Mouse (Mus musculus): ENCODE measurements around the gene Pigv. TPM values are rescaled to one million over a fixed set of nuclear protein-coding genes. Genes with fewer than 3 reads are reported as not detected.
A peak's percentile ranks its signal among the peaks of the same experiment; 100 is the strongest.

The Pigv gene
- 1 to 10 TPM; 6.2 TPM for total RNA-seq (2021)
- long read RNA-seq, experiment 1, partial matches to known transcripts = 1 of 7 reads
- long read RNA-seq, experiment 1, other reads (novel, unspliced or antisense) = 0 of 7 reads
- long read RNA-seq, experiment 2, partial matches to known transcripts = 1 of 8 reads
- long read RNA-seq, experiment 2, other reads (novel, unspliced or antisense) = 0 of 8 reads

DNA sequence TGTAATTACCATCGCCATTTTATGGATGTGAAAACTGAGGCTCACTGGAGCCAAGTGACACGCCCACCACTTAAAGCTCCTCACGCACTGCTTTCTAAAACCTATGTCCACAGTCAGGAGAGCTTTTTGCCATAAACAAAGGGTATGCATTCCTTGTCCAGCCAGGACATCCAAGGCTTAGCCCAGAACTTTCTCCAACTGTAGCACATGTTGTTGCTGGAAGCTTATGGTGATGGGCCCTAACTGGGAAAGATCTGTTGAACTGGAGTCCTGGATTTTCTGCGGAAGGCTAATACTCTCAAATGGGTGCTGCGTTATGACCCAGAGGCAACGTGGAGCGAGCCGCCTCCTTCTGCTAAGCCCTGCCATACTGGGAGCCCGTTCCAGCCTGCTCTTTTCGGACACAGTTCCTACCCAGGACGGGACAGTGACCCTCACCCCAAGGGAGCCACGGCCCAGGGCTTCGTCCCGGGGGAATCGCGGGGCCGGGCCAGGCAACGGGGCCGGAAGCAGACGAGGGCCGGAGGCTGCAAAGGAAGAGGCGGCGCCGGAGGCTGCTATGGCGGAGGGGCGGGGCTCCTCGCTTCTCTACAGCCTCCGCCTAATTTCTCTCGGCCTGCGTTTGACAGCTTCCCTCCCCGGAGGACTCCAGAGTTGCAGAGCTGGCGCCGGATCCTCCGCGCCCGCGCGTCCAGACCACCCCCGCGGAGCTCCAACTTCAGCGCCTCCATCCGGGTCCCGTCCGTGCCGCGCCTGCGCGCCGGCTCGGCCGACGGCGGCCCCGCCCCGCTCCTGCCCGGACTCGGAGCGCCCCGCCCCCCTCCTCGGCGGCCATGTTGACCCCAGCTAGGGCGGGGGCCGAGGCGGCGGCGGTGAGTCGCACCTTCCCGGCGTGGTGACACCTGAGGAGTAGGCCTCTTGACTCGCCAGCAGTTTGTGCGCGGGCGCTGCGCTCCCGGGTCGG lies at the start of gene Pigv:
Gene Pigv, minus strand, starts transcription at position 767 of the 964 bp plus-strand sequence.
- peak; percentile 92 to 94 for DNase-seq (ENCODE audit: low spot score in 2 of 2)
- intact Hi-C loops (cut with DNase I) = loop anchor here (1.0 to 2.0 kb wide), 3 partner anchors 82 to 157 kb away; no protein-coding TSS in a partner anchor

DNA sequence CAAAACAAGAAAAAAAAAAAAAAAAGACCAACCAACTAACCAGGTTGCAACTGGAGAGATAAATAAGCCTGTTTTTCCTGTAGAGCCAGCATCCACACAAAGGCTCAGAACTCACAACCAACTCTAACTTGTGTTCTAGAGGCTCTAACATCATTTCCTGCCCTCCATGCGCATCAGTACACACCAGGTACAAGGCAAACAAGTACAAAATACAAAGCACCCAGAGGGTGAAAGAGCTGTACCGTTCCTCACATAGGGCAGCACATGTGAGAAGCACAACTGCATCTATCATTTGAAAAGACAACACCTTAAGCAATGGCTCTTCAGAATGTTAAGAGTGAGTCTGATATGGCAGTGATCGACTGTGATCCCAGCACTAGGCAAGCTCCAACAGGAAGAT lies 47.3 kb upstream of the Pigv start:
- intact Hi-C loops (cut with DNase I) = no loop called here
- DNase-seq (ENCODE audit: low spot score in 2 of 2) = no peak

DNA sequence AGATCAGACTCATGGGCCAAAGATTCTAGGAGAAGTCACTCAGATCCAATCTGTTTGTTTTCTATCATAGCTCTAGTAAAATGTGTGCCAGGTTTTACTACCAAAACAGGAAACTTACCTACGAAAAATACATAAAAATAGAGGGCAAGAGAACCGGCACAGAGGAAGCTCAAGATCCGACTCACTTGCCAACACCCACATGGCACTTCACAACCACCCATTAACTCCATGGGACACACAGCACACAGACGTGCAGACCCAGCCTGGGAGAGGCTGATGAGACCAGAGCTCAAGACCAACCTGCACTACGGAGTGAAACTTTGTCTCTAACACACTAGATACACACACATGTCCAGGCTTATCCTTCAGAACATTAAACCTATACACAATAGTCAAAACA lies 40.3 kb upstream of the Pigv start:
- intact Hi-C loops (cut with DNase I) = no loop called here
- no peak for DNase-seq (ENCODE audit: low spot score in 2 of 2)

DNA sequence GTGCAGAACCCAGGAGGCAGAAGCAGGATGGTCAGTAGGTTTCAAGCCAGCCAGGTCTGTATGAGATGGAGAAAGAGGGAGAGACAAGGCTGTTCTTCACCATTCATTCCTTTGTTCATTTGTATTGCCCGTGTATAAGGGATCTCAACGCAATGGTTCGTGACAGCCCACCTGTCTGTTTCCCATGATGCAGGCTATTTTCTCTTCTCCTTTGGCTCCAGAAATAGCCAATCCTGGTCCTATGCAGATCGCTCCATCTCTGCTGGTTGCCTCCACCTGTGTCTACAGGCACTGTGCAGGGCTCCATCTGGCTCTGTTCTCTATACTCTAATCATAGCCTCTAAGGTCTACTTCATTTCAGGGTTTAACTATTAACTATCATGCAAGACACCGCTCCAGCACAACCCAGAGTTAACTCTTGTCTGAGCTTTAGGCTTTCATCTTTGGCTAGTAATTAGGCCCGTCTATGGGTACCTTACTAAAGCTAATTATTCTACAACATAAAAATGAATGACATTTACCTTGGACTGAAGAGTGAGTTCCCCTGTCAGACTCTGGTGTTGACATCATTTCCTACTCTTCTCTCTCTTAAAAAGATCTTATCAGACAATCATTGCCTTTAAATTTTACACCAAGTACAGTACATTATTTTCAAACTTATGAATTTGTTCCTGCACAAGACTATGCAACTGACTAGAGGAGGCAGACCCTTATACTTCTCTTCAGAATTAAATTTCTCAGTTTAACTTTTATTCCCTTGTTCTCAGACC lies 39.0 kb upstream of the Pigv start:
- intact Hi-C loops (cut with DNase I) = no loop called here
- DNase-seq (ENCODE audit: low spot score in 2 of 2) = no peak

DNA sequence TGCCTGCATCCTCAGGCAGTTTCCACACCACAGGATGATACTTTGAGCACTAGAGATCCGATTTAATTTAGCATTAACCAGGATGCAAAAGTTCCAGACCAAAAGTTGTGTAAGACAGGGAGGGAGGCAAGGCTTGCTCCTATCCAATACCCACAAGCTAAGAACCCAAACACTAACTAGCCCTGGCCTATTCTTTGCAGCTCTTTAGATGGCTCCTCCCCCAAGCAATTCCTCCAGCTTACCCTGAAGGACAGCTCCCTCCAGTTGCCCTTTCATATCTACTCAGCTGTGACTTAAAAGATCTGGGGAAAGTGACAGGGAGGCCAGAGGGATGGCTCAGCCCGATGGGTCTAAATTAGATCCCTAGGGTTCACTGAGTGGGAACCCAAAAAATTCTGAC lies 36.9 kb upstream of the Pigv start:
- intact Hi-C loops (cut with DNase I) = no loop called here
- no peak for DNase-seq (ENCODE audit: low spot score in 2 of 2)

DNA sequence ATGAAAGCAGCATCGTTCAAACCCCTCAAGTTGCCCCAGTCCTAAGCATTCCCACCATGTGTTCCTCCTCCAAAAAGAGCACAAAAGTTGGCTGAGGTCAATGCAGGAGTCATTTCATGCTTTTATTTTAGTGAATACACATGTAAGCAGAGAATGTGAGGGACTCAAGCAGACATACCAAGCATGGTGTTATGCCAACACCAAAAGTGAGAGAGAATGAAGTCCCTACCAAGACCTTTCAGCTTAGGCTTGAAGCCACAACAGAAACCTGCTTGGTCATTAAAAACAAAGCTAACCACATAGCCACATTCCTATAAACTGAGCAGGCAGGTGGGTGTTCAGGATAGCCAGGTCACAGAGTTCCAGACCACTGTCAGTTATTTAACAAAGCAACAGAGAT lies 35.0 kb upstream of the Pigv start:
- intact Hi-C loops (cut with DNase I) = no loop called here
- no peak for DNase-seq (ENCODE audit: low spot score in 2 of 2)

DNA sequence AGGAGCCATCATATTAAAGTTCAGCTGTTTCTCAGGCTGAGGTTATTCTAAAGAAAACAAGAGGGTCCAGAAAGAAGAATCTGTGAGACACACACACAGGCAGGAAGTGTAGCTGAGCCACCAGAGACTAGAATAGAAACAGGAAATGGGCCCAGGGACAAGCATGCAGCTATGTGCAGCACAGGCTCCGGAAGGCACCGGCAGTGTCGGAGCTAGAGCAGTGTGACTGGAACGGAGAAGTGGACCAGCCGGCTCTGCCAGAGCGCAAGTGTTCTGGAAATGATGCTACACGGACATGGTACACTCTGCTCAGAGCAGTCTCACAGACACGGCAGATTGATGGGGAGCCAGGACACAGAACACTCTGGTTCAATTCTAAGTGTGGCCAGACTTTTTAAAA lies 34.5 kb upstream of the Pigv start:
- intact Hi-C loops (cut with DNase I) = no loop called here
- DNase-seq (ENCODE audit: low spot score in 2 of 2) = peak; percentile 66 to 70

DNA sequence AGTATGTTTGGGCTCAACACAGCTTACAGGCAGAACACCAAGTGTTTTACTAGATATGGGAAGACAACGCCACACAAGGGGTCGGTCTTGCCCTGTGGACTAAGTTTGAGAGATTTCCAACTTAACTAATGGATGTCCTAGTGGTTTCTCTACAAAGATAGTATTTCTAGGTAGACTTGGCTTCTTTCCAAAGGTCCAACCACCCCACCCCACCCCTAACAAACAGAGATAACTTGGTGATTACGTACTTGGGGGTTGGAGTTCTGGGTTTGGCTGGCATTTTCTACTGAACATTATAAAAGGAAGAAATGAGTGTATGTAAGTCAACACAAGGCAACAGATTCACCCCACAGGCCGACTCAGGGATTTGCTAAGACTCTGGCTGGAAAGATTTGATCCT lies 32.6 kb upstream of the Pigv start:
- intact Hi-C loops (cut with DNase I) = no loop called here
- no peak for DNase-seq (ENCODE audit: low spot score in 2 of 2)

DNA sequence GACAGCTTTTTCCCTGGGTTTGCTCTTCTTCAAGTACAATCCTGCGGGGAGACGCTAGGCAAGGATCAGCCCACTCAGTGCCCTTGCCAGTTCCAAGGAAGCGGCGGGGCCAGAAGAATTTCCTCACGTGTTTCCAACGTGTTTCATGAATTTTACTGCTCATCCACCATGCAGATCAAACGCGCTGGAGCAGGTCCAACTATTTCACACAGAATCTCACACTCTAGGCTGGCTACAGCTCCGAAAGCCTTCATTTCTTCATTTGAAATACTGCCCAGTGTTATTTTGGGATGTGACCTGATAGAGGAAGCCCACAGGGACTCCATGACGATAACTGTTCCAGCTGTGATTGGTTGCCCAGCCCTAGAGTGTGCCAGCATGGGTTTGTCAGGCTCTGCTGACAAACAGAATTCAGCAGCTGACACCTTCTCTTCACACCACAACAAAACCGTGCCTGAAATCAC lies 28.5 kb upstream of the Pigv start:
- intact Hi-C loops (cut with DNase I) = no loop called here
- DNase-seq (ENCODE audit: low spot score in 2 of 2) = peak; percentile 68 to 90

DNA sequence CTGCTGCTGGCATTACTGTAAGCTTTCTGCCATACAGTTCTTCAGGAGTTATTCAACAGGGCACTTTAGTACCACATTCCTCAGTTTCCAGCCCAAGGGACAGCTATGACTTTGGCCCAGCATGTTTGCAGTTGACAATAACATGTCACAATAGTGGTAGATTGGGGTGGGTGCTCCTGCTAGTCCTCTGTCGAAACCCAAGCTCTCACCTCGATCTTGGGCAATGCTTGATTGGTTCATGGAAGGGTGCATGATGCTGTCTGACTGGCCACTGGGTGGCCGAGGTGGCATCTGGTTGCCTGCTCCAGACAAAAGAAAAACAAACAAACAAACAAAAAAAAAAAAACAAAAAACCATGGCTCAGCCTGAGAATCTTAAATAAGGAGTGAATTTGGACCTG lies 22.9 kb upstream of the Pigv start:
- intact Hi-C loops (cut with DNase I) = no loop called here
- no peak for DNase-seq (ENCODE audit: low spot score in 2 of 2)

DNA sequence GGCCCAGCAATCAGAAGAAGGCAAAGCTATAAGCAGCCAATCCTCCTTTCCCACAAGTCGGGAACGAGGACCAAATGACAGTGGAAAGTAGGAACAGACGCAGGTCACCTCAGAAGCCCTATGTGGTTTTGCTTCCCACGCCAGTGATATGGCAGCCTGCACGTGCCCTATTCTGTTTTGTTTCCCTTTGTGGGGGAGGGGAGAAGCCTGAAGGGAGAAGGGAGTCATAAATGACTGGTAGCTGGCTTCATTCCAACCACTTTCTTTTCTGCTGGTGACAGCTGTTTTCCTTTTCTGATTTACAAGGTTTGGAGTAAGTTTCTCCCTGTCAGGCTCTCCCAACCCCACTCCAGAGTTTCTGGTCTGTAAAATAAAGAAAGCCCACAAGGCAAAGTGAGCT lies 17.8 kb upstream of the Pigv start:
- intact Hi-C loops (cut with DNase I) = no loop called here
- DNase-seq (ENCODE audit: low spot score in 2 of 2) = peak in 1 of 2 experiments; percentile 38

DNA sequence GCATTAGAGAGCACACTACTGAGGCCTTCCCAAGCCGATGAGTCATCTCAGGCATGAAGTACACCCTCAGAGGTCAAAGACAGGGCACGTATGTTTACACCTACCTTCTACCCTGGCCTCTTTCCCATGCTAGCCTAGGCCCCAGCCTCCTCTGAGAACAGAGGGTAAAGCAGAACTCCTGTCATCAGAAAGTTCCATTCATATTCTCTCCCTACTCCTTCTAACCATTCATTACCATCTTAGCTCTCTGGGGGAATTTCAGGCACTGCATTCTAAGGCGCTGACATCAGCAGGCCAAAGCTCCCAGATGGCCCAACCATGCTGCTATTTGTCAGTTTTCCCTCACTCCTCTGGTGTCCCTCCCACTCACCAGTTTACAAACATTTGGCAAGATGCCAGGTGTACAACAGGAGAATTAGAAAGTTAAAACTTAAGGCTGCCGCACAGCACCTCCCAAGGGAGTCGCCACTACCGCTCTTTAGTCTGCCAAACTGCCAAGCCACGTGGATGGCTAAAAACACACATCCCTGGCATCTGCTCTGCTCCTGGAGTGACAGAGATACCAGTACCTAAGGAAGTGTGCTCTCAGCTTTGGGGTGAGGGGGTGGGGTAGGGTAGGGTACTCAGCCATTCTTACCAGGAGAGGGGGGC lies 16.1 kb upstream of the Pigv start:
- peak; percentile 37 to 73 for DNase-seq (ENCODE audit: low spot score in 2 of 2)
- intact Hi-C loops (cut with DNase I) = no loop called here

DNA sequence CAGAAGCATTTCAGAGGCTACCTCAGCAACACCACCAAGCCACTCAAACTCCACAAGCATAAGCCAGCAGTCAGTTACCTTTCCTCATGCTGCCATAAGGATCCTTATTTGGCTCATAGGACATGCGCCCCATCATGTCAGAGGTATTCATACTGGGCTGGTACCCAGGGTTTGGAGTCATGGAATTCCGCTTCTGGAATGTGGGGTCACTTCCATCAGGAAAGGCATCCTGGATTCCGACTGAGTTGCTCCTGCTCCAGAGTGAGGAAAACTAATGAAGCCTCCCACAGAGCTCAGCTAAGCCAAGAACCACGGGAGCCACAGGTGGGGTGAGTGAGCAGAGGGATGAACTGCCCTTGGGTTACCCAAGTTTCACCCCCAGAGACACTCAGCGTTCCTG lies 14.7 kb upstream of the Pigv start:
- no peak for DNase-seq (ENCODE audit: low spot score in 2 of 2)
- intact Hi-C loops (cut with DNase I) = no loop called here

DNA sequence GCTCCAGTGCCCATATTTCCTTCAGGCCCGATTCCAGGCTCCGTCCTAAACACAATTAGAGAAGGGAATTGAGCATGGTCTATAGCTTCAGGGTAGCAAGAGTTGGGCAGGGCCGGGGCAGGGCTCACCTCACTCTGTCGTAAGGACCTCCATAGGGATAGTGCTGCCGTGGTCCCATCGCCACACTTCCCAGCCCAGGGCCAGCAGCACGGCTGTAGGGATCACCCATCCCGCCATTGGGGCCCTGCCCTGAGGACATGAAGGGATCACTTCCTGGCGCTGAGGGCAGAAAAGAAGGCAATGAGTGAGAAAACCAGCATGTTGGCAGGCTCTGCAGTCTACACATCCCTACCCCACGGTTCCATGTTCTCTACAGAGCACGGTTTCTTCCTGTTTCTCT lies 14.1 kb upstream of the Pigv start:
- intact Hi-C loops (cut with DNase I) = no loop called here
- no peak for DNase-seq (ENCODE audit: low spot score in 2 of 2)

DNA sequence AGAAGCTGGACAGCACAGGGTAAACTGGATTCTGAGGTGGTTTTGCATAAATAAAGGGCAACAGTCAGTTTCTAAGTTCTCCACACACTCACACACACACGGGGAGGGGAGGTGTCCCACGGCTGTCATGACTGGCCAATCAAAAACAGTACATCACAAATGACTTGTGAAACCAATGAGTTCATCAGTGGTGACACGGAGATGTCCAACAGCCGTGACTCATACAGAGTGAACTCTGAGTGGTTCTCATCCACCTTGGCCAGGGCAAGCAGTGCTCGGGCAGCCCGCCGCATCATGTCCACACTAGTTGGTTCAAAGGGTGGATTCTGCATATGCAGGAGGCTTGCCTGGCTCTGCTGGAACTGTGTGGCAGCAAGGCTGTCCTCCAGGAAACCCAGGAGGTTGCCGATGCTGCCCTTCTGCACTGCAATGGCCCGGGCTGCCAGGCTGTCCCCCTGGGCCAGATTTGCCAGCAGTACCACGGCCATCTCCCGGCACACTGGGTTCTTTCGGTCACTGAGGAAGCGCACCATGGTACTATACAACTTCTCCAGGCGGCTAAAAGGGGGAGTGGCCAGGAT lies 7.8 kb upstream of the Pigv start:
- intact Hi-C loops (cut with DNase I) = no loop called here
- no peak for DNase-seq (ENCODE audit: low spot score in 2 of 2)

DNA sequence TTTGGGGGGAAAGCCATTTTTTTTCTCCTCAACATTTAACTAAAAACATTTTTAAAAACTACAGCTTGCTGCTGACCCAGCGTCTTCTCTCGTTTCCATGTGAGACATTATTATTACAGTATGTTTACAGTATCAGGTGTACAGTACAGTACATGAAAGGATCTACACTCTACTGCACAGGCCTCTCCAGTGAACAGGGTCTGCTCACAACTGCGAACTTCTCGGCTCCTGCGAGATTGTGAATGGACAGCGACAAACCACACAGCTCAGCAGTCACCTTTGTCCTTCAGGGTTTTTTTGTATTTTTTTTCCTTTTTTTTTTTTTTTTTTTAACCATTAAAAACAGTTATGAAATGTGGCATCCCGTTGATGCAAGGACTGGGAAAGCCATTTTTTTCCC lies 7.2 kb upstream of the Pigv start:
- intact Hi-C loops (cut with DNase I) = no loop called here
- DNase-seq (ENCODE audit: low spot score in 2 of 2) = no peak

DNA sequence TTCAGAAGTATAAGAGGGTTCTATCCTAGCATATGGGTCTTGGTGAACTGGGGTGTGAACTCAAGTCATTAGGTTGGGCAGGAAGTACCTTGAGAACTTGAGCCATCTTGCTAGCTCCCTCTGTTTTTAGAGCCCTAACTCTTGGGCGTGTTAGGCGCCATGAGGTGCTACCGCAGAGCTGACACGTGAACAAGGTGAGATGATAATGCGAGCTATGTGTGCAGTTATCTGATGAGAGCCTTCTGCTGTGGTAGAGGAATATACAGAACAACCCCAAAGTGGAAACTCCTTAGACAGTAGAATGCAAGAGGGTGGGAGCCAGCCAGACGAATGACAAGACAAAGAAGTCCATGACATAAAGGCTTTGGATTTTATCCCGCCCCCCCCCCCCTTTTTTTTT lies 4.8 kb upstream of the Pigv start:
- intact Hi-C loops (cut with DNase I) = no loop called here
- no peak for DNase-seq (ENCODE audit: low spot score in 2 of 2)

DNA sequence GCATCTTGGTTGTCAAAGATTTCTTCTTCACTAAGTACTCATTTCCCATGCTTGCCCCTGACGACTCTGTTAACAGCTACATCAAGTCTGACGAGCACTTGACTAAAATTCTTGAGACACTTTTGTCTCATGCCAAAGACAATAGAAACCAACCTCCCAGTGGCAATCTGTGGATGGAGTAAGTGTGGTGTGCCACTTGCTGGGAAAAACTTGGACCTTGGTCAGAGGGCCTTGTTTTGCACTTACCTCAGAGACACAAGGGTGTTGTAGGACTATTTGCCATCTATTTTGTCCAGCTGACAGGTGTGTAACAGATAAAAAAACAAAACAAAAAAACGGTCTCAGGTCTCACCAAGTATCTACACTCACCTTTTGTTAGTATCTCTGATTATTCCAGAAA lies 3.7 kb upstream of the Pigv start:
- DNase-seq (ENCODE audit: low spot score in 2 of 2) = no peak
- intact Hi-C loops (cut with DNase I) = no loop called here

DNA sequence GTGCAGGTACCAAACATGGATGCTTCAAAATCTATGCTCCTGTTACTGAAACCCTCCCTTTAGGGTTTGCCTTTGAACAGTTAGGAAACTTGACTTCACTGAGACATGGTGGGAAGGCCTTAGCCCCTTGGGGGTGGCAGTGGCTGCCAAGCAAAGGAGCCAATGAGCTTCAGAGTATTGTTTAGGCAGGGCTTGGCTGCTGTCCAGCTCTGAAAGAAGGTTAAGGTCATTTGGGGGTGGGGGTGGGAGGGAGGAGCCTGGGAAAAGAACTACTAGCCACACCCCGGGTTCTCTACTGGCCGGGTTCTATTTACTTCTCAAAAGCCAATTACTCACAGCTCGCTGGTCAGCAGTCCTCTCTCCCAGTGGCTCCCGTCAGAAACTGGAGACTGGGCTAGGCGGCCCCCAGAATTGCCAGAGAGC lies 3.2 kb upstream of the Pigv start:
- intact Hi-C loops (cut with DNase I) = no loop called here
- peak; percentile 49 to 59 for DNase-seq (ENCODE audit: low spot score in 2 of 2)
